Mouse (Mus musculus): ENCODE results near the gene Fam174b. TPM values are rescaled to one million over a fixed set of nuclear protein-coding genes. Genes with fewer than 3 reads are reported as not detected.

Gene Fam174b
- polyA plus RNA-seq (2015; fragmentation: Nextera tagmentation; extraction: Ambion mirVana) = 83.7 and 84.4 TPM in 2 replicates

DNA sequence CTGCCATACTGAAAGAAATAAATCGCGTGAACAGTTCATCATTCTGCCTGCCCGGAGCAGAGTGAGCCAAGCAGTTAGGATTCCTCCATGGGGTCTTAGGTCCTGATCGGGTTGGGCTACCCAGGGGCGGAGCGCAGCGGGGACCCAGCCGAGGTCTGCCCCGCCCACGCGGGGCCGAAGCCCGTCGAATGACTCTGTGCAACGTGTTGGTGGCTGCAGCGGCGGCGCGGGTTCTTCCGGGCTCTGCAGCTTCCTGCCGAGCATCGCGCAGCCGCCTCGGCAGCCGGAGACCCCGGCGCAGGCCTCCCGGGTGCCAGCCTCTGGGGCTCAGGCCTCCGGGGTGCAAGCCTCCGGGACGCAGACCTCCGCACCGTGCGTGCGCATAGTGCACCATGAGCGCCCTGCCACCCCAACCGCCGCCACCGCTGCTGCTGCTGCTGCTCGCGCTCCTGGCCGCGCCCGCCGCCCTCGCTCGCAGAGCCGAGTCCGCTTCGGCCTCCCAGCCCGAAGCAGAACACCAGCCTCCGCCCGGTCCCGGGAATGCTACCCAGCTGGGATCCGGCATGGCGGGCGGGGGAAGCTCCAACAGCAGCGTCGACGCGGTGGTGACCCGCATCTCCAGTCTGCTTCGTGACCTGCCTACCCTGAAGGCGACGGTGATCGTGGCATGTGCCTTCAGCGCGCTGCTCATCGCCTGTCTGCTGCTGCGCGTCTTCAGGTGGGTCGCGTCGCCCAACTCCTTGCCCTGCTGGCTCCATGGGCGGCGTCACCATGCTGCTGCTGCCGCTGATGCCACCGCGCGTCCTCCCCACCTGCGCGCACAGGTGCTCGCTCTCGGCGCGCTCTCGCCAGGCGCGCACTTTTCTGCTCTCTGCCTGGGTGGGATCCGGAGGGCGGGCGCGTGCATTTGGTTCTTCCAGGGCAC lies at the start of gene Fam174b:
TSS of gene Fam174b (plus strand) at position 192 of the 925 bp plus-strand sequence.
- H3K4me3 ChIP-seq = peak within 1 kb of the TSS; percentile 57
- H3K4me2 ChIP-seq = peak within 1 kb of the TSS; percentile 94
- peaks cover 14% of the 10 kb centered on the region; the same call in 1 of the 2 replicates for H3K27me3 ChIP-seq
- ATAC-seq (ENCODE audit: borderline replicate concordance, extremely low read depth, low FRiP score, low TSS enrichment) = peak; percentile 84
- 1% methylated on average over 94 of the region's 94 CpGs for WGBS
- no peaks in the 10 kb centered on the region for H3K9me3 ChIP-seq
- peaks cover 24% of the 10 kb centered on the region for H3K4me1 ChIP-seq
- H3K9ac ChIP-seq = peak within 1 kb of the TSS; percentile 59
- no peaks in the 10 kb centered on the region for H3K36me3 ChIP-seq
- H3K27ac ChIP-seq = peak within 1 kb of the TSS; percentile 87

DNA sequence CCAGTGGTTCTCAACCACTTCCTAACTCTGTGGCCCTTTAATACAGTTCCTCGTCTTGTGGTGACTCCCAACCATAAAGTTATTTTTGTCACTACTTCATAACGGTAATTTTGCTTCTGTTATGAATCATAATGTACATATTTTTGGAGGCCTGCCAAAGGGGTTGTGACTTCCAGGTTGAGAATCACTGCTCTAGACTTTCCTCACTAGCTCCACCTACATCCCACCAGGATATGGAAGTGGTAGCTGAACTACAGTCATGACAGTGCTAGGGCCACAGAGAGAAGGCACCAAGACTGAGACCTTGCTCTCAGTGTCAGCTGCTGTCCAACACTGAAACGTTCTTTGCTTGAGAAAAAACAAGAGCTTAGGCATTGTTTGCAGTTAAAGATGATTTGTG lies 43.0 kb upstream of the Fam174b start:
- Histone ChIP-seq H3K4me2 (no peak overlapping the region), H3K9ac (no peak overlapping the region), H3K9me3 (no peaks in the 10 kb centered on the region), H3K27ac (no peak overlapping the region), H3K4me1 (no peaks in the 10 kb centered on the region), H3K27me3 (no peaks in the 10 kb centered on the region), H3K36me3 (no peaks in the 10 kb centered on the region), H3K4me3 (no peak overlapping the region)
- ATAC-seq (ENCODE audit: borderline replicate concordance, extremely low read depth, low FRiP score, low TSS enrichment) = no peak
- WGBS = 31% methylated on average over 3 of the region's 3 CpGs

DNA sequence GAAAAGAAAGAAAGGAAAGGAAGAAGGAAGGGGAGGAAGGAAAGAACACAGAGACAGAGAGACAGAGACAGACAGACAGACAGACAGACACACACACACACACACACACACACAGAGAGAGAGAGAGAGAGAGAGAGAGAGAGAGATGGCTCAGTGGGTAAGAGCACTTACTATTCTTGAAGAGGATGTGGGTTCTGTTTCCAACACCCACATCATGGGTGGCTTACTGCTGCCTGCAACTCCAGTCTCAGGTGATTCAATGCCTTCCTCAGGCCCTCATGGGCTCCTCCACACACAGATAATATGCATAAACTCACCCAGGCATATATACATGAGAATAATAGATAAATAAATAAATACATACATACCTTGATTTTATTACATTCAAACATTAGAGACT lies 35.8 kb upstream of the Fam174b start:
- H3K27me3 ChIP-seq = no peaks in the 10 kb centered on the region
- no peaks in the 10 kb centered on the region for H3K36me3 ChIP-seq
- H3K27ac ChIP-seq = no peak overlapping the region
- H3K4me2 ChIP-seq = no peak overlapping the region
- no peaks in the 10 kb centered on the region for H3K4me1 ChIP-seq
- H3K4me3 ChIP-seq = no peak overlapping the region
- no peak for ATAC-seq (ENCODE audit: borderline replicate concordance, extremely low read depth, low FRiP score, low TSS enrichment)
- H3K9me3 ChIP-seq = no peaks in the 10 kb centered on the region
- no peak overlapping the region for H3K9ac ChIP-seq

DNA sequence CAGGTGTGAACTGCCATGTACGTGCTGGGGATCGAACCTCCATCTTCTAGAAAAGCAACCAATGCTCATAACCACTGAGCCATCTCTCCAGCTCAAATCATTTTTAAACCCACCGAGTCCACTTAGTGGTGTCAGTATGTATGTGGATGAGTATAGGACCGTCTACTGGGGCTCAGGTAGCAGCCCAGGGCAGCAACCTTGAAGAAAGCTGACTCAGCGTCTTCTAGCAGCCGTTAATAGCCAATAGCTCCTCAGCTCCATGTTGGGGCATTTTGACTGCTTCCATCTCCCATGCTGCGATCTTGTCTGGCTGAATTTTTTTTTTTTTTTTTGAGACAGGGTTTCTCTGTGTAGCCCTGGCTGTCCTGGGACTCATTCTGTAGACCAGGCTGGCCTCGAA lies 26.6 kb upstream of the Fam174b start:
- H3K4me2 ChIP-seq = no peak overlapping the region
- WGBS = 91% methylated on average over 8 of the region's 8 CpGs
- no peak overlapping the region for H3K27ac ChIP-seq
- ATAC-seq (ENCODE audit: borderline replicate concordance, extremely low read depth, low FRiP score, low TSS enrichment) = no peak
- no peak overlapping the region for H3K9ac ChIP-seq
- no peaks in the 10 kb centered on the region for H3K36me3 ChIP-seq
- no peaks in the 10 kb centered on the region for H3K27me3 ChIP-seq
- H3K4me3 ChIP-seq = no peak overlapping the region
- peaks cover 17% of the 10 kb centered on the region; the same call in 1 of the 2 replicates for H3K4me1 ChIP-seq
- H3K9me3 ChIP-seq = 0 out of 2 replicates have a peak, but pooled peaks cover 3% of the 10 kb centered on the region

DNA sequence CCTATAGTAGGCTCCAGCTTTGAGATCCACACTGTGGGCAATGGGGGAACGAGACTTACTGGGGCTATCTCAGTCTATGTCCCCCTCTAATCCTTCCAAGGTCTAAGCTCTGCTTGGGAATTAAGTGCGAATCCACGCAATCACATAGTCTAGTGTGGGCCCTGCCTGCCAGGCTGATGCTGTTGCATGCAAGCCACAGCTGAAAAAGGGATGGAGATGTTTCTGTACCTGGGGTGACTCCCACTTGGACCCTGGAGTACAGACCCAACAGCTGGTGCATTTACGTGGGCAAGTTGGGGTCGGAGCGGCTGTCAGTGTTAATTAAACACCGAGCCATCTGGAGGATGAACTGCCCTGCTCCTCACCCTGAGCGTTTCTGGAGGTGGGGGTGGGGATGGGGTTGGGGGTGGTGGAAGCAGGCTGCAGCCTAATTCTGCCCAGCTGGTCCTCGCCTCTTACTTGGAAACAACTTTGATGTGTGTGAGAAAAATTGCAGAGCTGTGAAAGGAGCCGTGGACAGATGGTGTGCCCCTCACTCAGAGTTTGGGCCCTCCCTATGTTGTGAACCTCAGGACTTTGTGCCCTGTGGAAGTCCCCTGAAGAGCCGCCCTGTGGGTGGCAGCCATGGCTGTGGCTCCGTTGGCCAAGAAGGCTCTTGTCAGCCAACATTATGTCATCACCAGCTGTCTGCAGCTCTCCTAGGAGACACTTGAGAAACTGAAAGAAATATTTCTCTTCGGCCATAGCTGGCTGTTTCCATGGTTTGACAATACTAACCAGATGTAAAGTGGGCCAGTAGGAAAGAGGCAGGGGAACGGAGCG lies 24.0 kb upstream of the Fam174b start:
- Histone ChIP-seq H3K4me2 (peak overlapping the region; percentile 25; the same call in 1 of the 2 replicates), H3K36me3 (no peaks in the 10 kb centered on the region), H3K4me3 (no peak overlapping the region), H3K9ac (no peak overlapping the region), H3K27ac (peak overlapping the region; percentile 66), H3K9me3 (0 out of 2 replicates have a peak, but pooled peaks cover 3% of the 10 kb centered on the region), H3K27me3 (0 out of 2 replicates have a peak, but pooled peaks cover 4% of the 10 kb centered on the region), H3K4me1 (peaks cover 24% of the 10 kb centered on the region; the same call in 1 of the 2 replicates)
- peak; percentile 85 for ATAC-seq (ENCODE audit: borderline replicate concordance, extremely low read depth, low FRiP score, low TSS enrichment)
- WGBS = 36% methylated on average over 15 of the region's 15 CpGs

DNA sequence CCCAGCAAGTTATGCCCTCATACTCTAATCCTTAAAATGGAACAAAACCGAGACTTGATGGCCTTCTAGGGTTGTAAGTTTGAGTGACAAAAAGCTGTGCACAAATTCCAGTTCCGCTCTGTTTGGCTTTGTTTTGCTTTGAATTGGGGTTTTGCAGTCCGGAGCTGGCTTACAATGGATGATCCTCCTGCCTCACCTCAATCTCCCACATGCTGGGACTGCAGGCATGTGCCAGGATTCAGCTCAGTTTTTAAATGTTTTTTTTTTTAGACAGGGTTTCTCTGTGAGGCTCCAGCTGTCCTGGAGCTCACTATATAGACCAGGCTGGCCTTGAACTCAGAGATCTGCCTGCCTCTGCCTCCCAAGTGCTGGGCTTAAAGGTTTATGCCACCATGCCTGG lies 23.3 kb upstream of the Fam174b start:
- H3K27me3 ChIP-seq = 0 out of 2 replicates have a peak, but pooled peaks cover 4% of the 10 kb centered on the region
- H3K9ac ChIP-seq = no peak overlapping the region
- no peak overlapping the region for H3K4me2 ChIP-seq
- H3K4me1 ChIP-seq = peaks cover 24% of the 10 kb centered on the region; the same call in 1 of the 2 replicates
- 42% methylated on average over 3 of the region's 3 CpGs for WGBS
- no peaks in the 10 kb centered on the region for H3K36me3 ChIP-seq
- 0 out of 2 replicates have a peak, but pooled peaks cover 3% of the 10 kb centered on the region for H3K9me3 ChIP-seq
- peak overlapping the region; percentile 7; the same call in 1 of the 2 replicates for H3K27ac ChIP-seq
- ATAC-seq (ENCODE audit: borderline replicate concordance, extremely low read depth, low FRiP score, low TSS enrichment) = no peak
- no peak overlapping the region for H3K4me3 ChIP-seq

DNA sequence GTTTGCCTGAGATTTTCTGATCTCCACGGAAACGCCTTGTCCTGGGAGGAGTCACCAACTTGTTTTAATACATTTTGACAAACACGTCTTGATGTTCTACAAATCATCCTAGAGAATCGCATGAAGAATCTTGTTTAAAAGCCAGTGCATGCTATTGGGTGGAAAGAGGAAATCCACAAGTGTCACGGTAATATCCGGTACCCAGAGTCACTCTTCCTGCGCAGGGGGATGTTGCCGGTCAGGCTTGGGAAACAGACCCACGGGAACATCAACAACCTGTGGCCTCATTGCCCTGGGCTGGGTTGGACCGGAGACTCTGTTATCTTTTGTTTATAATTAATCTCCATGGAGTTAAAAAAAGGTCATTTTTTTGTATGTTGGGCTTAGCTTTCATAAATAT lies 22.1 kb upstream of the Fam174b start:
- Histone ChIP-seq H3K27me3 (peaks cover 8% of the 10 kb centered on the region; the same call in 1 of the 2 replicates), H3K9ac (no peak overlapping the region), H3K4me3 (no peak overlapping the region), H3K4me1 (peaks cover 24% of the 10 kb centered on the region; the same call in 1 of the 2 replicates), H3K36me3 (no peaks in the 10 kb centered on the region), H3K27ac (no peak overlapping the region), H3K4me2 (peak overlapping the region; percentile 12; the same call in 1 of the 2 replicates), H3K9me3 (0 out of 2 replicates have a peak, but pooled peaks cover 3% of the 10 kb centered on the region)
- WGBS = 35% methylated on average over 10 of the region's 10 CpGs
- no peak for ATAC-seq (ENCODE audit: borderline replicate concordance, extremely low read depth, low FRiP score, low TSS enrichment)

DNA sequence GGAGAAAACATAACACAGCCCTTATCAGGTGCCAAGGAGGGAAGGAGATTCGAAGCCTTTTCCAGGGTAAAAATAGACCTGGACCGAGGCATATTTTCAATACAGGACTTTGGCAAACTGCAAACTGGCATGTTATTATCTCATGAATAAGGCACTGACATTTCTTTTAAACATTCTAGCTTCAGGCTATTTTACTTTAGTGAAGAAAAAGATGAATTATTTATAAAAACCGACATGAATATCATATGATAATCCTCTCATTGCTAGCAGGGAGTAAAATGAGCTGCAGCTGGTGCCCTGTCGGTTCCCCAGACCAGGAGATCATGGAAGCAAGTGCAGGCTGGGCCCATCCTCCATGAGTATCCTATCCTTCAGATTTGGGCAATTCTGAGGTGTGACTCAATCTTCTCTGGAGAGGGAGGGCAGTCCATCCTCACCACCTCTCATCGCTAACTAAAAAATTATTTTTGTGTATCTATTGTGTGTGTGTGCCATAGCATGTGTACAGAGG lies 21.6 kb upstream of the Fam174b start:
- no peak overlapping the region for H3K4me3 ChIP-seq
- H3K9ac ChIP-seq = no peak overlapping the region
- H3K36me3 ChIP-seq = no peaks in the 10 kb centered on the region
- peaks cover 8% of the 10 kb centered on the region; the same call in 1 of the 2 replicates for H3K27me3 ChIP-seq
- H3K27ac ChIP-seq = no peak overlapping the region
- peaks cover 24% of the 10 kb centered on the region; the same call in 1 of the 2 replicates for H3K4me1 ChIP-seq
- H3K9me3 ChIP-seq = 0 out of 2 replicates have a peak, but pooled peaks cover 3% of the 10 kb centered on the region
- H3K4me2 ChIP-seq = no peak overlapping the region
- 31% methylated on average over 5 of the region's 5 CpGs for WGBS
- ATAC-seq (ENCODE audit: borderline replicate concordance, extremely low read depth, low FRiP score, low TSS enrichment) = no peak

DNA sequence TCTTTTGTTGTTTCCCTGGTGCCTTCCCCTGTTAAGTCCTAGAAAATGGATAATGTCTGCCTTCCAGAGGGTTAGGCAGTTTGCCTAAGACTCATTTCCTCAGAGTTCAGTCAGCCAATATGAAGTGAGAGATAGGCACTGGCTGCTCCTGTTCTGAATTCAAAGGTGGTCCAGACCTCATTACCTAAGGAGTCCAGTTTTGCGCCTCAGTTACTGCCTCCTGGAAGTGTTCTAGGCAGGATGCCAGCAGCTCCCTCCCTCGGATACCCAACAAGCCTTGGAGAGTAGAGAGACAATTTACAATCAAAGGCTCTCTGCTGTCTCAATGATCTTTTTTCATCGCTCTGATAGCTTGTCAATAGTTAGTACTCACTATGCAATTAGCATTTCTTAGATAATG lies 19.1 kb upstream of the Fam174b start:
- Histone ChIP-seq H3K27ac (no peak overlapping the region), H3K4me3 (no peak overlapping the region), H3K9ac (no peak overlapping the region), H3K4me1 (peaks cover 23% of the 10 kb centered on the region; the same call in 1 of the 2 replicates), H3K9me3 (0 out of 2 replicates have a peak, but pooled peaks cover 3% of the 10 kb centered on the region), H3K36me3 (no peaks in the 10 kb centered on the region), H3K27me3 (peaks cover 8% of the 10 kb centered on the region; the same call in 1 of the 2 replicates), H3K4me2 (no peak overlapping the region)
- 43% methylated on average over 3 of the region's 3 CpGs for WGBS
- ATAC-seq (ENCODE audit: borderline replicate concordance, extremely low read depth, low FRiP score, low TSS enrichment) = no peak

DNA sequence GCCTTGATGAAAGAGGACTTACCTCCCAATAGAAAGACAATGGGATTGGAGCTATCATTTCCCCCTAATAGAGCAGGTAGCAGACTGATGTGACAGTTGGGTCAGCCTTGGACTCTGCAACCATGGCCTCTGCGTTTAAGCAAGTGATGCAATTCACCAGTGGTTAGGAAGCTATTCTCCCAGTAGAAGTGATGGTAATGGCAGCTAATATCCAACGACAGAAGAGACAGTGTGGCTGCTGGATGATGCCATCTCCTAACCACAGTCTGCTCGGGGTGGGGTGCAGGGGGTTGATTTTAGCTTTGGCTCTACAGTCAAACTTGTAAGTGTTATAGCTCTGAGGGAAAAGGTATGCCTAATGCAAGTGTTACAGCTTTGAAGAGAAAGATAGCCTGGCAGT lies 18.3 kb upstream of the Fam174b start:
- no peak overlapping the region for H3K4me2 ChIP-seq
- peaks cover 8% of the 10 kb centered on the region; the same call in 1 of the 2 replicates for H3K27me3 ChIP-seq
- 0 out of 2 replicates have a peak, but pooled peaks cover 19% of the 10 kb centered on the region for H3K4me1 ChIP-seq
- 72% methylated on average over 3 of the region's 3 CpGs for WGBS
- ATAC-seq (ENCODE audit: borderline replicate concordance, extremely low read depth, low FRiP score, low TSS enrichment) = no peak
- no peak overlapping the region for H3K4me3 ChIP-seq
- 0 out of 2 replicates have a peak, but pooled peaks cover 3% of the 10 kb centered on the region for H3K9me3 ChIP-seq
- no peak overlapping the region for H3K27ac ChIP-seq
- H3K9ac ChIP-seq = no peak overlapping the region
- H3K36me3 ChIP-seq = no peaks in the 10 kb centered on the region

DNA sequence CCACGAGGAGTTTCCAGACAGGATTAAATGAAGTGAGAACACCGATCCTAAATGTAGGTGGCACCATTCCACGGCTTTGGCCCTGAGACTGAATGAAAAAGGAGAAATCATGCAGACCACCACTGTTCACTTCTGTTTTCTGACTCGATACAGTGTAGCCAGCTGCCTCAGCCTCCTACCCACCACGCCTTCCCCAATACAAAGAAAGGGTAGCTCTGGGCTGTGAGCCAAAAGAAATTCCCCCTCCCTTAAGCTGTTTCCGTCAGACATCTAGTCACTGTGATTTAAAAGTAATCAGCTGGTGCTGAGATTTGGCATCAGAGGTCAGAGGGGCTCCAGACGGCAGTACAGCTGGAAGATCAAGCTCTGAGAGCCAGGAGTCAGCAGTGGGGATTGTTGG lies 10.2 kb upstream of the Fam174b start:
- H3K27ac ChIP-seq = peak overlapping the region; percentile 37; the same call in 1 of the 2 replicates
- WGBS = 20% methylated on average over 7 of the region's 7 CpGs
- H3K4me2 ChIP-seq = no peak overlapping the region; the same call in 1 of the 2 replicates
- H3K4me3 ChIP-seq = no peak overlapping the region
- H3K9me3 ChIP-seq = no peaks in the 10 kb centered on the region
- no peak for ATAC-seq (ENCODE audit: borderline replicate concordance, extremely low read depth, low FRiP score, low TSS enrichment)
- H3K27me3 ChIP-seq = no peaks in the 10 kb centered on the region
- H3K36me3 ChIP-seq = no peaks in the 10 kb centered on the region
- peaks cover 17% of the 10 kb centered on the region for H3K4me1 ChIP-seq
- no peak overlapping the region for H3K9ac ChIP-seq

All from lung, embryonic 15.5 days (tissue).